Mouse (Mus musculus): ENCODE measurements at regions not wholly inside any gene's neighbourhood (a gene's known extent, or its start where the extent isn't known, plus 50 kb on each side); places are given as distances from the start of the nearest gene placed in this dataset.

- TF ChIP-seq CTCF (IDR thresholded peaks at IDR 0.05; ENCODE audit: insufficient read depth, low read depth, low read length) (no peak), POLR2A (IDR thresholded peaks at IDR 0.05; ENCODE audit: insufficient read depth, low read depth, low read length) (no peak)
Measured at GRCm38 (mm10) chr7:111370421-111370887, 287.6 kb upstream of the Eif4g2 start.
